Mouse (Mus musculus) forebrain, embryonic 11.5 days (tissue): ENCODE data around the gene Them7. TPM values are rescaled to one million over a fixed set of nuclear protein-coding genes. Genes with fewer than 3 reads are reported as not detected.

Experiments
- ATAC-seq: fragments of 200-750 bp; cut with Nextera tagmentation; replicated peaks from 2 replicates; pipeline ENCODE4 v1.8.0; 2017; ENCODE audit warnings: moderate TSS enrichment; ENCODE audit not compliant: low FRiP score
- DNase-seq: peaks from one replicate; pipeline ENCODE4 v3.0.0-alpha.2; 2017; ENCODE audit warnings: low spot score
- H3K27ac ChIP-seq: fragments of 300-500 bp; sonication (generic); 2 replicates; pipeline ENCODE4 v1.5.1; 2014; ENCODE audit warnings: low read depth, low read length
- H3K27me3 ChIP-seq: fragments of 300-500 bp; sonication (generic); 2 replicates; pipeline ENCODE4 v1.6.1; 2014; ENCODE audit warnings: mild to moderate bottlenecking, low read length, mixed read lengths; ENCODE audit not compliant: control insufficient read depth, insufficient read depth
- H3K36me3 ChIP-seq: fragments of 300-500 bp; sonication (generic); 2 replicates; pipeline ENCODE4 v1.6.1; 2014; ENCODE audit warnings: mild to moderate bottlenecking, low read length, moderate library complexity, mixed read lengths; ENCODE audit not compliant: control insufficient read depth, insufficient read depth
- H3K4me1 ChIP-seq: fragments of 300-500 bp; sonication (generic); replicated peaks from 2 replicates; pipeline ENCODE4 v1.6.1; 2014; ENCODE audit warnings: low read length, mixed read lengths; ENCODE audit not compliant: control insufficient read depth, insufficient read depth
- H3K4me2 ChIP-seq: fragments of 300-500 bp; sonication (generic); 2 replicates; pipeline ENCODE4 v1.6.1; 2014; ENCODE audit warnings: low read depth, mild to moderate bottlenecking, low read length, moderate library complexity, mixed read lengths; ENCODE audit not compliant: severe bottlenecking
- H3K4me3 ChIP-seq: fragments of 300-500 bp; sonication (generic); 2 replicates; pipeline ENCODE4 v1.5.1; 2014; ENCODE audit warnings: low read depth, low read length
- H3K9ac ChIP-seq: fragments of 300-500 bp; sonication (generic); 2 replicates; pipeline ENCODE4 v1.6.1; 2014; ENCODE audit warnings: low read length
- H3K9me3 ChIP-seq: fragments of 300-500 bp; sonication (generic); 2 replicates; pipeline ENCODE4 v1.6.1; 2016; ENCODE audit warnings: low read length, mixed read lengths; ENCODE audit not compliant: control insufficient read depth
- WGBS: fragments of 180-500 bp; shearing (Covaris S2); extraction: QIAGEN DNeasy Blood & Tissue Kit; methylation state at CpG from one replicate; pipeline ENCODE4 v1.1.7; 2014; 5-methylcytosine and 5-hydroxymethylcytosine counted together
- polyA plus RNA-seq: library from polyadenylated mRNA; unstranded; fragments of >200 nt; fragmentation: Nextera tagmentation; extraction: Ambion mirVana; gene quantifications from 2 replicates; pipeline ENCODE4 v1.2.1, GENCODE M21; 2014

Them7 gene
- polyA plus RNA-seq, 1 experiment from 2014 or later: 0.16 TPM

- Histone ChIP-seq H3K36me3 (no peaks in the 10 kb centered on the region), H3K27ac (no peak overlapping the region), H3K4me2 (no peak overlapping the region), H3K9me3 (no peaks in the 10 kb centered on the region), H3K4me3 (no peak overlapping the region), H3K4me1 (peaks cover 3% of the 10 kb centered on the region; the same call in 1 of the 2 replicates), H3K9ac (no peak overlapping the region), H3K27me3 (peaks cover 8% of the 10 kb centered on the region; the same call in 1 of the 2 replicates)
- WGBS: 64% methylated on average over 7 of the region's 7 CpGs
- no peak for ATAC-seq
- no peak for DNase-seq
Measured at GRCm38 (mm10) chr2:105226297-105226958, 2.3 kb downstream of the Them7 start.

- Histone ChIP-seq H3K4me2 (no peak overlapping the region), H3K27me3 (peaks cover 8% of the 10 kb centered on the region; the same call in 1 of the 2 replicates), H3K9me3 (no peaks in the 10 kb centered on the region), H3K36me3 (no peaks in the 10 kb centered on the region), H3K9ac (no peak overlapping the region), H3K4me1 (peaks cover 3% of the 10 kb centered on the region; the same call in 1 of the 2 replicates), H3K4me3 (no peak overlapping the region), H3K27ac (no peak overlapping the region)
- 73% methylated on average over 2 of the region's 2 CpGs for WGBS
- ATAC-seq: no peak
- no peak for DNase-seq
Measured at GRCm38 (mm10) chr2:105228416-105228815, 4.3 kb downstream of the Them7 start.

- no peak overlapping the region for H3K4me2 ChIP-seq
- 2% methylated on average over 1 of the region's 1 CpGs for WGBS
- ATAC-seq: 0 out of 2 replicates have a peak, but pooled peaks have one; percentile 49
Measured at GRCm38 (mm10) chr2:105230333-105230732, 6.2 kb downstream of the Them7 start.

DNA sequence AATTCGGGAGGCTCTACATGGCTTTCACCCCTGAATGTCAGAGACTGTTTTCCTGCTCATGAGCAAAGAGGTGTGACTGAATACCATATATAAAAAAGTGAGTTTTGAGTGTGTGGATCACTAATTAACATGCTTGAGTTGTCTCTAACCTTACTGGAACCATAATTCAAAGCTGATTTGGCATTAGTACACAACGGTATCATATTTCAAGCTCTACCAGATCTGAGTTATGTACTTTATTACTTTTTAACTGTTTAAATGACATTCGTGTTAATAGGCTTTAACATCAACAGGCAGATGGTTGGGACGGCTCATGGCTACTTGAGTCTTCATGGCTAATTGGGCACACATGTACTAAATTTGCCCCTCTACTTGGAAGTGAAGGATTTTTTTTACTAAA lies 8.3 kb downstream of the Them7 start:
- Histone ChIP-seq H3K27me3 (no peaks in the 10 kb centered on the region), H3K4me3 (no peak overlapping the region), H3K4me2 (no peak overlapping the region), H3K27ac (no peak overlapping the region), H3K9ac (no peak overlapping the region), H3K9me3 (no peaks in the 10 kb centered on the region), H3K36me3 (no peaks in the 10 kb centered on the region), H3K4me1 (no peaks in the 10 kb centered on the region)
- no peak for ATAC-seq
- 72% methylated on average over 4 of the region's 4 CpGs for WGBS
- no peak for DNase-seq

More at GRCm38 (mm10) chr2:105230333-105230732, 6.2 kb downstream of the Them7 start:
- Histone ChIP-seq H3K4me3 (no peak overlapping the region), H3K9me3 (no peaks in the 10 kb centered on the region), H3K27ac (no peak overlapping the region), H3K9ac (no peak overlapping the region), H3K4me1 (no peaks in the 10 kb centered on the region), H3K36me3 (no peaks in the 10 kb centered on the region), H3K27me3 (peaks cover 1% of the 10 kb centered on the region; the same call in 1 of the 2 replicates)
- peak; percentile 82 for DNase-seq

GRCm38 (mm10) chr2:105234278-105234677 lies 10.2 kb downstream of the Them7 start:
- H3K9ac ChIP-seq: no peak overlapping the region
- no peak overlapping the region for H3K27ac ChIP-seq
- DNase-seq (no peak), ATAC-seq (no peak)
- no peaks in the 10 kb centered on the region for H3K36me3 ChIP-seq
- H3K9me3 ChIP-seq: no peaks in the 10 kb centered on the region
- H3K4me3 ChIP-seq: no peak overlapping the region
- H3K4me1 ChIP-seq: no peaks in the 10 kb centered on the region
- 74% methylated on average over 6 of the region's 6 CpGs for WGBS
- no peaks in the 10 kb centered on the region for H3K27me3 ChIP-seq
- H3K4me2 ChIP-seq: no peak overlapping the region

- no peak for ATAC-seq
- Histone ChIP-seq H3K4me3 (no peak overlapping the region), H3K36me3 (no peaks in the 10 kb centered on the region), H3K4me1 (no peaks in the 10 kb centered on the region), H3K27me3 (no peaks in the 10 kb centered on the region), H3K9me3 (no peaks in the 10 kb centered on the region), H3K9ac (no peak overlapping the region), H3K27ac (no peak overlapping the region), H3K4me2 (no peak overlapping the region)
- WGBS: 58% methylated on average over 12 of the region's 12 CpGs
- DNase-seq: no peak
Measured at GRCm38 (mm10) chr2:105235380-105236115, 11.4 kb downstream of the Them7 start.

GRCm38 (mm10) chr2:105237424-105237823 lies 13.3 kb downstream of the Them7 start:
- WGBS: 74% methylated on average over 7 of the region's 7 CpGs
- no peak for ATAC-seq
- Histone ChIP-seq H3K36me3 (no peaks in the 10 kb centered on the region), H3K9ac (no peak overlapping the region), H3K4me3 (no peak overlapping the region), H3K9me3 (no peaks in the 10 kb centered on the region), H3K27ac (no peak overlapping the region), H3K27me3 (no peaks in the 10 kb centered on the region), H3K4me1 (no peaks in the 10 kb centered on the region), H3K4me2 (no peak overlapping the region)
- DNase-seq: no peak

DNA sequence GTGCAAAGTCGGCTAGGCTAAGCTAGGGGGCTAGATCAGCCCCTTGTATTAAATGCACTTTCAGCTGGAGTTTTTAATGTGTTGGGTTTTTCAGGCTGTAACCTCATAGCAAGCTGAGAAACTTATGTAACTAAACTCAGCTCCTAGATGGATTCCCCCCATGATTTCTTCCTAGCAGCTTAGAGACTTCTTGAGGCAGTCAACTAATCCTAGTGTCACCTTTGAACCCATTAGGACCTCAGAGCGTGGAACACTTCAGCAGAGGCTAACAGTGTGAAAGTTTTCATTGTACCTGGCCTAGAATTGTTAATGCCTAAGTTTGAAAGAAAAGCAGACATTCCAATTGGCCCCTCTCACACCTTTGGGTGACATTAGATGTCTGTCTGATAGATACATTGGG lies 13.7 kb downstream of the Them7 start:
- Histone ChIP-seq H3K27me3 (no peaks in the 10 kb centered on the region), H3K4me3 (no peak overlapping the region), H3K36me3 (no peaks in the 10 kb centered on the region), H3K9ac (no peak overlapping the region), H3K4me2 (no peak overlapping the region), H3K27ac (no peak overlapping the region), H3K4me1 (no peaks in the 10 kb centered on the region), H3K9me3 (no peaks in the 10 kb centered on the region)
- 79% methylated on average over 2 of the region's 2 CpGs for WGBS
- ATAC-seq: no peak
- no peak for DNase-seq
